Mouse (Mus musculus) intestine, embryonic 16.5 days (tissue): ENCODE measurements at regions not wholly inside any gene's neighbourhood (a gene's known extent, or its start where the extent isn't known, plus 50 kb on each side); places are given as distances from the start of the nearest gene placed in this dataset.

ENCODE experiments used
- ATAC-seq: fragments of 200-750 bp; cut with Nextera tagmentation; 2 replicates; pipeline ENCODE4 v1.8.0; 2017; ENCODE audit warnings: moderate TSS enrichment, moderate library complexity
- H3K27ac ChIP-seq: fragments of 300-500 bp; sonication (generic); 2 replicates; pipeline ENCODE4 v1.5.1; 2014; ENCODE audit warnings: mild to moderate bottlenecking, low read length
- H3K27me3 ChIP-seq: fragments of 300-500 bp; sonication (generic); replicated peaks from 2 replicates; pipeline ENCODE4 v1.6.1; 2014; ENCODE audit warnings: low read length, control low read depth, mixed read lengths; ENCODE audit not compliant: control insufficient read depth, insufficient read depth
- H3K36me3 ChIP-seq: fragments of 300-500 bp; sonication (generic); 2 replicates; pipeline ENCODE4 v1.6.1; 2014; ENCODE audit warnings: low read length, control low read depth; ENCODE audit not compliant: control insufficient read depth, insufficient read depth
- H3K4me1 ChIP-seq: fragments of 300-500 bp; sonication (generic); 2 replicates; pipeline ENCODE4 v1.6.1; 2014; ENCODE audit warnings: low read length, control low read depth, mixed read lengths; ENCODE audit not compliant: control insufficient read depth, insufficient read depth
- H3K4me2 ChIP-seq: fragments of 300-500 bp; sonication (generic); 2 replicates; pipeline ENCODE4 v1.6.1; 2014; ENCODE audit warnings: low read depth, low read length, control low read depth
- H3K4me3 ChIP-seq: fragments of 300-500 bp; sonication (generic); 2 replicates; pipeline ENCODE4 v1.5.1; 2014; ENCODE audit warnings: mild to moderate bottlenecking, low read length
- H3K9ac ChIP-seq: fragments of 300-500 bp; sonication (generic); 2 replicates; pipeline ENCODE4 v1.6.1; 2014; ENCODE audit warnings: low read depth, low read length
- H3K9me3 ChIP-seq: fragments of 300-500 bp; sonication (generic); 2 replicates; pipeline ENCODE4 v1.6.1; 2016; ENCODE audit warnings: low read length, control low read depth; ENCODE audit not compliant: control insufficient read depth
- WGBS: fragments of 180-500 bp; shearing (Covaris S2); extraction: QIAGEN DNeasy Blood & Tissue Kit; methylation state at CpG from one replicate; pipeline ENCODE4 v1.1.7; 2014; 5-methylcytosine and 5-hydroxymethylcytosine counted together

DNA sequence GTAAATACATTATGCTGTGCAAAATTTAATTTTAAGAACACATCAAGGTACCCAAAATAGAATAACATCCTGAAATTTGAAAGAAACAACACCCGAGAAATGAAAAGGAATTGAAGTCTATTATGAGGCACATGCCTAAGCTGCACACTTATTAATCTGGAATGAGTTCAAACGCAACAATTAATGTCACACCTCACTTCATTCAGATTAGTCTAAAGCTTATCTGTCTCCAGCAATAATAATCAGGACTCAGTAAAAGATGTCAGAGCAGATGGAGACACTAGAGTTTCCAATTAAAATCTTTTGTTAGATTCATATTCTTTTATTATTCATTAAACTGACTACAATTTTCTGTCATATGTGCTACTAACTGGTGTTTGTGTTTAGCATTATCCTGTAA is 308.2 kb upstream of the Ccdc54 start:
- Histone ChIP-seq H3K9me3 (no peaks in the 10 kb centered on the region), H3K4me1 (no peaks in the 10 kb centered on the region), H3K9ac (no peak overlapping the region), H3K4me3 (no peak overlapping the region), H3K36me3 (no peaks in the 10 kb centered on the region), H3K27me3 (no peaks in the 10 kb centered on the region), H3K4me2 (no peak overlapping the region), H3K27ac (no peak overlapping the region)
- ATAC-seq = no peak
- WGBS = 82% methylated on average over 2 of the region's 2 CpGs

GRCm38 (mm10) chr16:50877926-50878325 is 287.0 kb upstream of the Ccdc54 start:
- H3K9ac ChIP-seq = no peak overlapping the region
- no peaks in the 10 kb centered on the region for H3K36me3 ChIP-seq
- no peaks in the 10 kb centered on the region for H3K27me3 ChIP-seq
- no peak for ATAC-seq
- no peaks in the 10 kb centered on the region for H3K4me1 ChIP-seq
- no peak overlapping the region for H3K4me3 ChIP-seq
- H3K27ac ChIP-seq = no peak overlapping the region
- H3K4me2 ChIP-seq = no peak overlapping the region
- H3K9me3 ChIP-seq = no peaks in the 10 kb centered on the region
- 47% methylated on average over 3 of the region's 3 CpGs for WGBS

DNA sequence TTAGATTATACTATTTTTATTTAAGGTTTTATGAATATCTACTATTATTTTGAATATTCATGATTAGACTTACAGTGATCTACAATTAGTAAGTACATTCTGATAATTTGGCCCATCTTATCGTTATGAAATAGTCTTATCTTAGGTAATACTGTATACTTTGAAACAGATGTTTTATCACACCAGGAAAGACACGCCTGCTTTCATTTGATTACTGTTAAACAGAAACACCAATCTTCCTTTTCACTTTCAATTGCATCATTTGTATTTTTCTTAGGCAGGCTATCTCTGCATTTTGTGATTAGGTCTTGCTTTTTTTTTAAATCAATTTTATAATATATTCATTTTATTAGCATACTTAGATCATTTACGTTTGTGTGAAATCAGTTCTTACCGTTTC is 280.4 kb upstream of the Ccdc54 start:
- Histone ChIP-seq H3K9ac (no peak overlapping the region), H3K9me3 (no peaks in the 10 kb centered on the region), H3K4me3 (no peak overlapping the region), H3K27me3 (no peaks in the 10 kb centered on the region), H3K27ac (no peak overlapping the region), H3K36me3 (no peaks in the 10 kb centered on the region), H3K4me1 (no peaks in the 10 kb centered on the region), H3K4me2 (no peak overlapping the region)
- ATAC-seq = no peak
- WGBS = 77% methylated on average over 4 of the region's 4 CpGs

DNA sequence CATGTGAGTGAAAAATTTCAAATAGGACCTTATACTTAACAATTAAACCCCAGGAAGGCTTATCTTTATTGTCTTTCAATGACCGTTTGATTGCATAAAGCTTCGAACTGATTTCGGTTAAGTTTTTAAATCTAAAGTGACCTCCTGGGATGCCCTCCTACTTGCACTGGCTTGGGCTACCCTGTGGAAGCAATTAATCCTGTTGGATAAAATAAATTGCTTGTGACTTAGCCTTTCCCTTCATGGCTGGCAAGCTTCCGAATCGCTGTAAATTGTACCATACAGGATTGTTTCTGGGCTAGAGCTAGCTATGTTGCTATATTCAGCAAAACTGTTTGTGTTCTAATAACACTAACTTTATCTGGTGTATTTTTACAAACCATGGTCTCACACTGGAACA is 272.6 kb upstream of the Ccdc54 start:
- Histone ChIP-seq H3K9me3 (no peaks in the 10 kb centered on the region), H3K4me2 (no peak overlapping the region), H3K4me1 (no peaks in the 10 kb centered on the region), H3K4me3 (no peak overlapping the region), H3K27ac (no peak overlapping the region), H3K27me3 (no peaks in the 10 kb centered on the region), H3K36me3 (no peaks in the 10 kb centered on the region), H3K9ac (no peak overlapping the region)
- 72% methylated on average over 5 of the region's 5 CpGs for WGBS
- ATAC-seq = no peak

DNA sequence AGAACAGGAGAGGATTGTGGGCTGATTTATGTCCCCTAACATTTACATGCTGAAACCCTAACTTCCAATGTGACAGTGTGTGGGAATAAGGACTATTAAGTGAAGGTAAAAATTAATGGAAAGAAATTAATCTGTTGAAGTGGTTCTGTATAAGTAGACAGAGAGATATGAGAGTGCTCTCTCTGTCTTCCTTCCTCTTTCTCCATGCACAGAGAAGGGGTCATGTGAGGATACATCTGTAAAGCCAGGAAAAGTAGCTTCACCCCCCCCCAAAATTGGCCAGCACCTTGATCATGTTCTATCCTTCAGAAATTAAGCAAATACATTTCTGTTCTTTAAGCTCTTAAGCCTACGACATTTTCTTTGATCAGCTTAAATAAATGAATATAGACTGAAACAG is 268.6 kb upstream of the Ccdc54 start:
- no peak overlapping the region for H3K27ac ChIP-seq
- no peaks in the 10 kb centered on the region for H3K36me3 ChIP-seq
- no peak overlapping the region for H3K9ac ChIP-seq
- no peaks in the 10 kb centered on the region for H3K27me3 ChIP-seq
- H3K9me3 ChIP-seq = no peaks in the 10 kb centered on the region
- WGBS = 90% methylated on average over 1 of the region's 1 CpGs
- no peak overlapping the region for H3K4me2 ChIP-seq
- no peak for ATAC-seq
- no peaks in the 10 kb centered on the region for H3K4me1 ChIP-seq
- H3K4me3 ChIP-seq = no peak overlapping the region

- Histone ChIP-seq H3K4me1 (no peaks in the 10 kb centered on the region), H3K9ac (no peak overlapping the region), H3K27me3 (no peaks in the 10 kb centered on the region), H3K27ac (no peak overlapping the region), H3K4me3 (no peak overlapping the region), H3K36me3 (no peaks in the 10 kb centered on the region), H3K4me2 (no peak overlapping the region), H3K9me3 (no peaks in the 10 kb centered on the region)
- ATAC-seq = no peak
- WGBS = 80% methylated on average over 5 of the region's 5 CpGs
Measured at GRCm38 (mm10) chr16:50852081-50852480, 261.1 kb upstream of the Ccdc54 start.

- ATAC-seq = no peak
- Histone ChIP-seq H3K27me3 (no peaks in the 10 kb centered on the region), H3K9ac (no peak overlapping the region), H3K36me3 (no peaks in the 10 kb centered on the region), H3K27ac (no peak overlapping the region), H3K9me3 (no peaks in the 10 kb centered on the region), H3K4me3 (no peak overlapping the region), H3K4me2 (no peak overlapping the region), H3K4me1 (no peaks in the 10 kb centered on the region)
- 42% methylated on average over 2 of the region's 2 CpGs for WGBS
Measured at GRCm38 (mm10) chr16:50847693-50848092, 256.7 kb upstream of the Ccdc54 start.

DNA sequence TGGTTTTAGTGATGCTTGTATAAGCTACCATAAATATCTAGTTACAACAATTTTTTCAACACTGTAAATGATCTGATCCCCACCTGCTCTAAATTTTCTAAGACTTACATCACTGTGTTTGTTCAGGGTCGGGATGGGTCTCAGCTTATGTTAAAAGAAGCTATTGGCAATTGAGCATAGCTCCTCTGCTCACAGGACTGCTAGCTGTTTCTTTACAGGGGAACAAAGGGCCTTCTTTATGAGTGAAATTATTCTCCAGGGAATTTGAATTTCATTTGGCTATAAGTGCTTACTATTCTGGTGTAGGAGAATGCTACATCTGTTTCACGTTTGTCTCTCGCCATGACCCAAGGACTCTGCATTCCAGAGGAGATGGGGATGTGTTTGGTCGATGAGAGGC is 255.6 kb upstream of the Ccdc54 start:
- Histone ChIP-seq H3K4me3 (no peak overlapping the region), H3K27me3 (no peaks in the 10 kb centered on the region), H3K9ac (no peak overlapping the region), H3K36me3 (no peaks in the 10 kb centered on the region), H3K27ac (no peak overlapping the region), H3K9me3 (no peaks in the 10 kb centered on the region), H3K4me1 (no peaks in the 10 kb centered on the region), H3K4me2 (no peak overlapping the region)
- 57% methylated on average over 4 of the region's 4 CpGs for WGBS
- no peak for ATAC-seq

GRCm38 (mm10) chr16:50841677-50842580 is 251.0 kb upstream of the Ccdc54 start:
- 48% methylated on average over 15 of the region's 15 CpGs for WGBS
- Histone ChIP-seq H3K9me3 (no peaks in the 10 kb centered on the region), H3K36me3 (no peaks in the 10 kb centered on the region), H3K4me2 (no peak overlapping the region), H3K9ac (no peak overlapping the region), H3K4me1 (no peaks in the 10 kb centered on the region), H3K27ac (no peak overlapping the region), H3K27me3 (no peaks in the 10 kb centered on the region), H3K4me3 (no peak overlapping the region)
- ATAC-seq = peak; percentile 72

- Histone ChIP-seq H3K4me1 (no peaks in the 10 kb centered on the region), H3K27me3 (no peaks in the 10 kb centered on the region), H3K27ac (no peak overlapping the region), H3K9me3 (no peaks in the 10 kb centered on the region), H3K4me2 (no peak overlapping the region), H3K36me3 (no peaks in the 10 kb centered on the region), H3K9ac (no peak overlapping the region), H3K4me3 (no peak overlapping the region)
- 0 out of 2 replicates have a peak, but pooled peaks have one; percentile 16 for ATAC-seq
- 73% methylated on average over 10 of the region's 10 CpGs for WGBS
Measured at GRCm38 (mm10) chr16:50841205-50841604, 250.3 kb upstream of the Ccdc54 start.
